Mouse (Mus musculus) stomach, embryonic 14.5 days (tissue): ENCODE data around the gene Dnah2. TPM values are rescaled to one million over a fixed set of nuclear protein-coding genes. Genes with fewer than 3 reads are reported as not detected.

Source experiments
- ATAC-seq: fragments of 200-750 bp; cut with Nextera tagmentation; 2 replicates; pipeline ENCODE4 v1.8.0; 2017; ENCODE audit warnings: low read depth, moderate TSS enrichment; ENCODE audit not compliant: insufficient number of reproducible peaks, insufficient read depth, low FRiP score
- H3K27ac ChIP-seq: fragments of 300-500 bp; sonication (generic); 2 replicates; pipeline ENCODE4 v1.5.1; 2014; ENCODE audit warnings: mild to moderate bottlenecking, low read length, moderate library complexity, mixed read lengths
- H3K27me3 ChIP-seq: fragments of 300-500 bp; sonication (generic); 2 replicates; pipeline ENCODE4 v1.6.1; 2014; ENCODE audit warnings: low read length, control low read depth, mixed read lengths; ENCODE audit not compliant: control insufficient read depth, insufficient read depth
- H3K36me3 ChIP-seq: fragments of 300-500 bp; sonication (generic); 2 replicates; pipeline ENCODE4 v1.6.1; 2014; ENCODE audit warnings: mild to moderate bottlenecking, control low read depth, low read length, moderate library complexity, mixed read lengths; ENCODE audit not compliant: control insufficient read depth, insufficient read depth
- H3K4me1 ChIP-seq: fragments of 300-500 bp; sonication (generic); 2 replicates; pipeline ENCODE4 v1.6.1; 2014; ENCODE audit warnings: low read length, control low read depth, mixed read lengths; ENCODE audit not compliant: control insufficient read depth, insufficient read depth
- H3K4me2 ChIP-seq: fragments of 300-500 bp; sonication (generic); replicated peaks from 2 replicates; pipeline ENCODE4 v1.6.1; 2014; ENCODE audit warnings: low read depth, low read length, control low read depth
- H3K4me3 ChIP-seq: fragments of 300-500 bp; sonication (generic); 2 replicates; pipeline ENCODE4 v1.5.1; 2014; ENCODE audit warnings: low read depth, low read length, control low read depth
- H3K9ac ChIP-seq: fragments of 300-500 bp; sonication (generic); replicated peaks from 2 replicates; pipeline ENCODE4 v1.6.1; 2014; ENCODE audit warnings: low read depth, mild to moderate bottlenecking, control low read depth, low read length, moderate library complexity, mixed read lengths
- H3K9me3 ChIP-seq: fragments of 300-500 bp; sonication (generic); 2 replicates; pipeline ENCODE4 v1.6.1; 2016; ENCODE audit warnings: low read depth, low read length, control low read depth; ENCODE audit not compliant: control insufficient read depth
- WGBS: fragments of 180-500 bp; shearing (Covaris S2); extraction: QIAGEN DNeasy Blood & Tissue Kit; methylation state at CpG from one replicate; pipeline ENCODE4 v1.1.7; 2014; 5-methylcytosine and 5-hydroxymethylcytosine counted together
- polyA plus RNA-seq: library from polyadenylated mRNA; unstranded; fragments of >200 nt; fragmentation: Nextera tagmentation; extraction: Ambion mirVana; gene quantifications from 2 replicates; pipeline ENCODE4 v1.2.1, GENCODE M21; 2014

Dnah2 gene
- polyA plus RNA-seq, 1 experiment from 2014 or later = 1.4 TPM

DNA sequence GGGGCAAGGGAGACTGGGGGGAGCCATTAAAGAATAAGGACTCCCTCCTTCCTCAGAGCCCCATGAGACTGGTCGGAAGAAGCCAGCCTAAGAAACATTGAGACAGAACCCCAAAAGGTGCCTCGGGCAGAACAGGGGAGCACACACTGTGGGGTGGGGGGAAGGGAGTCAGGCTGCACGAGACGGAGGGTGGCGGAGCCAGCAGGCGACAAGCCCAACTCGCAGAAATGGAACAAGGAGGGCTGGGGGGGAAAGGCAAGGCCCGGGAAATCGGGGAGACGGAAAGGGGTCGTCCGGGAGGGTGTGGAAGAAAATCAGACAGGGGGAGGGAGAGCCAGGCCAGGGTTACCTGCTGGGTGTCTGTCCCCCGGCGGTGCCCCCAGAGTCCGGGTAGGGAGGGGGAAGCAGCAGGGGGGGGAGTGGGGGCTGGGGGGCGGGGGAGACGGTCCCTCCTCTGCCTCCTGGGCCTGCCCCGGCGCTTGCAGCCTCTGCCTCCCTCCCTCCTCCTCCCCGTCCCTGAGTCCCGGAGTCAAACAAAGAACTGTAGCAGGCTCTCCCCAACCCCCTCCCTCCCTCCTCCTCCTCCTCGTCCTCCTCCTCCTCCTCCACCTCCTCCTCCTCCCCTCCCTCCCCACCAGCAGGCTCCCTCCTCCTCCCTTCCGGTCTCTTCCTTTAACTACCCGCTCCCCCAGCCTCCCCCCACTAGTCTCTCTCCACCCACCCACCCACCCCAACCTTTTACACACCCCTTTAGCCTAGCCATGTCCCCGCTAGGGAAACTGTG is 133.1 kb downstream of the Dnah2 start:
- WGBS = 1% methylated on average over 18 of the region's 25 CpGs
- ATAC-seq = no peak
- Histone ChIP-seq H3K36me3 (peaks cover 13% of the 10 kb centered on the region; the same call in 1 of the 2 replicates), H3K4me2 (peak overlapping the region; percentile 99), H3K27ac (peak overlapping the region; percentile 99), H3K4me3 (peak overlapping the region; percentile 82), H3K27me3 (no peaks in the 10 kb centered on the region), H3K9ac (peak overlapping the region; percentile 90), H3K4me1 (peaks cover 50% of the 10 kb centered on the region), H3K9me3 (no peaks in the 10 kb centered on the region)

DNA sequence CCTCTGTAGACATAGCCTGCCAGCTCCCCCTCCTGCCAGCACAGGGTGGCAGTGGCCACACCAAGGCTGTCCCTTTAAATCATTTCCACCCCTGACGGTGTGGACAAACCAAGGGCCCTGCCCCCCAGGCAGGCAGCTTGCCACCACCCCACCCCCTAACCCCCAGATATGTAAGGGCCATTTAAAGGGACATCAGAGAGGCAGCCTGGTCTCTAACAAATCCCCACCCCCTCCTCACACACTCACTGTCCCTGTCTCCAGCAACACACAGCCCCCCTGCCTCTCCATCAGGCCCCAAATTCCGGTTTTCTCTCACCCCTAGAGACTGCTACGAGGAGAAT is 133.6 kb downstream of the Dnah2 start:
- Histone ChIP-seq H3K36me3 (peaks cover 13% of the 10 kb centered on the region; the same call in 1 of the 2 replicates), H3K27me3 (no peaks in the 10 kb centered on the region), H3K9ac (peak overlapping the region; percentile 90), H3K4me3 (peak overlapping the region; percentile 82), H3K4me1 (peaks cover 45% of the 10 kb centered on the region), H3K27ac (peak overlapping the region; percentile 99), H3K4me2 (peak overlapping the region; percentile 99), H3K9me3 (no peaks in the 10 kb centered on the region)
- 1% methylated on average over 3 of the region's 3 CpGs for WGBS
- 0 out of 2 replicates have a peak, but pooled peaks have one; percentile 1 for ATAC-seq

DNA sequence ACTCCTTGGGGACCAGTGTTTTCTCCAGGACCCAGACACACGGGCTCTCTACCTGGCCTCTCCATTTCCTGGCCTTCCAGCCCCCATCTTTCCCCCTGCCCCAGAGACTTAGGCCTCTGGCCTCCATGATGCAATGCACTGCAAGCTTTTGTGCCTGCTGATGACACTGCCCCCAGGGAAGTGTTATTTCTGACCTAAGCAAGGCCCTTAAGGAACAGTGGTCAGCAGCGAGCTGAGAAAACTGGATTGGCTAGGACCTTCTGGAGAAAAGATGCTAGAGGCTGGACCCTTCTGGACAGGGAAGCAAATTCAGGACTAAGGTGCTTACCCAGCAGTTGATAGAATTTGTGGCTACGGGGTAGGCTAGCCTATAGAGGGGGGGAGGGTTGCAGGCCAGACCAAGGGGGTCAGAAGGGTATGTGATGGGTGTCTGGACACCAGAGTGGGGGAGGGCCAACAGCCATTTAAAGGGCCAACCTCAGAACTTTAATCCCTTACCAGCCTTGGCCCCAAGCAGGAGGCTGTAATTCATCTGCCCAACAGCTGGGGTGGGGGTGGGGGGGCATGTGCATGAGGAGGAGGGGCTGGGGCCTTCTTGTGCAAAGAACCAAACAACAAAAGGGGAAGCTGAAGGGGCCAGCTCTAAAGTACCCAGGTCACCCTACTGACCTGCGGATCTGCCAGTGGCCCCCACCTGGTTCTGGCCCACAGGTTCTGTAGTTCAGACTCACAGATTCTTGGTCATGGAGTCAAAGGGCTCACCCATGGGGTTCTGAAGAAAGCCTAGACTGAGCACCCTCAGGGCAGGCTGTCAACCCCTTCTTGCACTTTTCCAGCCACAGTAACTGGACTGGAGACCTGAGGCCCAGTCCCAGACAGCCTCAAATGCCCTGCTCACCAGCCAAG is 134.2 kb downstream of the Dnah2 start:
- Histone ChIP-seq H3K36me3 (peaks cover 13% of the 10 kb centered on the region; the same call in 1 of the 2 replicates), H3K27me3 (no peaks in the 10 kb centered on the region), H3K4me3 (peak overlapping the region; percentile 82), H3K9me3 (no peaks in the 10 kb centered on the region), H3K4me2 (peak overlapping the region; percentile 99), H3K27ac (peak overlapping the region; percentile 99), H3K4me1 (peaks cover 41% of the 10 kb centered on the region), H3K9ac (peak overlapping the region; percentile 90)
- ATAC-seq = no peak
- 6% methylated on average over 4 of the region's 4 CpGs for WGBS

DNA sequence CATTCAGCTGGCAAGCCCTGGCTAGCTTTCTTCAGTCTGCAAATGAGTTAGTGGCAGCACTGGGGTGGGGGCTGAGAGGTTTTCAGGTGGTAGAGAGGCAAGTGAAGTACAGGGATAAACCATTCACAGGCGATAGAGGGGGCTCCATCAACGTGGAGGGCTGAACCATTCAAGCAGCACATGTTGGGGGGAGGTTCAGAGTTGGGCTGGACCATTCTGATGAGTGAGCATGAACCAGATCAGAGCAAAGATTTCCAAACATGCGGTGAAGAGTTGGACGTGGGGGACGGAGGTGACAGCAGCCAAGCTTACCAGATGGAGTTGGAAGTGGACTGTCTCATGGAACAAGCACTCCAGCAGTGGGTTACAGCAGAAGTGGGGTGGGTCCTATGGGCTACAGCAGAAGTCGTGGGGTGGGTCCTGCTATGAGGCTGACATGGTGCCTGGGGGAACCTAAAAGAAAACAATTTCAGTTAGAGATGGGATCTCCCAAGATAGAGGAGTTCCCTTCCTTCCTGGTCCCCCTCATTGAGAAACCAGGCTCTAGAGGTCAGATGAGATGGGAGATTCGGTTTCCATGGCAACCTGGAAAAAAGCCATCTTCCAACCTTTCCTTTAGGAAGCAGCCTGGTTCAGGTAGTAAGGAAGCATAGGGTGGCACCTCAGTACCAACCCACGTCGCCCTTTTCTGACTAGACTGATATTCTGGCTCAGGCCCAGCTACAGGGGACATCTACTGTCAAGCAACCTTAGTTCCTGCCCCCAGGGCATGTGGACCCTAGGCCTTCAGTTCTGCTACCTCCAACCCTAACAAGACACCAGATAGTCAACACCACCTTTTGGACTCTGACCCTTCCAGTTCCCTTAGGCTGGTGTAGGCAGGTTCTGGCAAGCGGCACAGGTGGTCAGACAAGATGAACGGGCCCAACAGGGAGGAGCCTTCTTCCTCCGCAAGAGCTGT is 135.4 kb downstream of the Dnah2 start, which contains the start of gene Kdm6b:
TSS of gene Kdm6b (minus strand) at position 455 of the 961 bp plus-strand sequence.
- peak within 1 kb of the TSS; percentile 90; the same call in 1 of the 2 replicates for H3K9ac ChIP-seq
- 24% methylated on average over 12 of the region's 12 CpGs for WGBS
- H3K36me3 ChIP-seq = peaks cover 13% of the 10 kb centered on the region; the same call in 1 of the 2 replicates

DNA sequence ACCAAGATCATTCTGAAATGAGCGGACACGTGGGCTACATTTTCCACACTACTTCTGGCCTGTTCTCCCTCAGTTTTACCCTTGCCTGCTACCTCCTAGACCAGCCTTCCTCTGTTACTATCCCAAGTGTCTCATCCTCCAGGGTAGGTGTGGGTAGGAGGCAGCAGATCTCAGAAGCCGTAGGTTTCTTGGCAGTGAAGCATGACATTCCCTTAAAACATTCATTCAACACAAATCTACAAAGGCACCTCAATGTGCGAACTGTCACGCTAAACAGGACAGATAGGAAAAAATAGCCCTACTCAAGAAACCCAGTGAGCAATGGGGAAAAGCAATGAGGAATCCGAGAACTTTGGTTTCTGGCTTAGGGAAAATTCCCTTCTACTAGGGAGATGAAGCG is 136.4 kb downstream of the Dnah2 start:
- peaks cover 20% of the 10 kb centered on the region for H3K36me3 ChIP-seq
- H3K4me2 ChIP-seq = peak overlapping the region; percentile 99
- H3K9ac ChIP-seq = peak overlapping the region; percentile 84; the same call in 1 of the 2 replicates
- ATAC-seq = no peak
- no peaks in the 10 kb centered on the region for H3K9me3 ChIP-seq
- H3K27me3 ChIP-seq = no peaks in the 10 kb centered on the region
- H3K4me1 ChIP-seq = peaks cover 46% of the 10 kb centered on the region
- 46% methylated on average over 7 of the region's 7 CpGs for WGBS
- H3K27ac ChIP-seq = peak overlapping the region; percentile 11; the same call in 1 of the 2 replicates
- H3K4me3 ChIP-seq = no peak overlapping the region

More for the DNA sequence above, 135.4 kb downstream of the Dnah2 start, which contains the start of gene Kdm6b:
- Histone ChIP-seq H3K27ac (peak within 1 kb of the TSS; percentile 99), H3K4me3 (peak within 1 kb of the TSS; percentile 82), H3K9me3 (no peaks in the 10 kb centered on the region), H3K27me3 (no peaks in the 10 kb centered on the region), H3K4me1 (peaks cover 39% of the 10 kb centered on the region), H3K4me2 (peak within 1 kb of the TSS; percentile 99)
- no peak for ATAC-seq

DNA sequence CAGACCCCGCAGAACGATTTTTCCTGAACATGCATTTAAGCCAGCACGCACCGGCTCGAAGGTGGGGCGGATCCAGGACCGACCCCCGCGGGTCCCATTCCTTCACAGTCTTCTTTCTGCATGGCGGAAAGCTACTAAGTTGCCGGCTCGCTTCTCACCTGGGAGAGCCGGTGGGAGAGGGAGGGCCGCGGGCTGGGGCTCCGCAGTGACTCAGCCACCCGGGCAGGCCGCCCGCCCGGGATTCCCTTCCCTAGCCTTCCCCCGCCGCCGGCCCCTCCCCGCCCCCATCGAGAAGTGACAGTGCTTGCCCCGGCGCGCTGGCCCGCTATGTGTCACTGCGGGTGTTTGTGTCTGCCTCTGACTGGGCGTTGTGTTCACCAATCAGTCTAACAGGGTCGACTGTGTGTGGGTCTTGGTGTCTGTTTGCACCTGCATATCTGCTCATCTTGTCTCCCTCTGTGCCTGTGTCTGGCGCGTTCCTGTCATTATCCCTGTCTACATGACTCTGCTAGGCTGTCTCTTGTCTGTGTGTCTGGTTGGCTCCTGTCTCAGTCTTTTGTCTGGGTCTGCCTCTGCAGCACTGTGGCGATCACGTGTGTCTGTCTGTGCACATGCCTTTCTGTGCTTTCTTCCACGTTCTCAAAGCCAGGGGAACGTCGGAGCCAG is 137.2 kb downstream of the Dnah2 start:
- ATAC-seq = no peak
- peak overlapping the region; percentile 84 for H3K4me3 ChIP-seq
- H3K9me3 ChIP-seq = no peaks in the 10 kb centered on the region
- no peaks in the 10 kb centered on the region for H3K27me3 ChIP-seq
- peaks cover 29% of the 10 kb centered on the region for H3K36me3 ChIP-seq
- H3K27ac ChIP-seq = peak overlapping the region; percentile 99
- under 1% methylated on average over 39 of the region's 39 CpGs for WGBS
- H3K9ac ChIP-seq = peak overlapping the region; percentile 84
- H3K4me1 ChIP-seq = peaks cover 41% of the 10 kb centered on the region
- H3K4me2 ChIP-seq = peak overlapping the region; percentile 99

DNA sequence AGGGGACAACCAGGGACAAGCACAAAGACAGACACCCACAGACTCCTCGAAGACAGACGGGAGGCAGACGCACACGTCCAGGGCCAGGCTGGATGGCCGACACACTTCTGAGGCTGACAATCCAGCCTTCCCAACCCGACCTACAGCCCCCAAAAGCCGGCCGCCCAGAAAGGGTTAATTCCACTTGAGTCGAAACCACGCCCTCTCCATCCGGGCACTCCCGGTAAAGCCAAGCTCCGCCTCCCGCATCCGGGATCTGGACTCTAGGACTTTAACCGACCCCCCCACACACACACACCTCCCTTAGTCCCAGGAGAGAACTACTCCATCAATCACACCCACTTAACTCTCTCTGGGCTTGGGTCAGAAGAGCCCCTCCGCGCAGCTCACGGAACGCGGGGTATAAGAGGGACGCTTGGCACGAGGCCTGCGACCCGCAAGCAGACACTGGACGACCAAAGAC is 137.8 kb downstream of the Dnah2 start:
- Histone ChIP-seq H3K27ac (peak overlapping the region; percentile 99), H3K9me3 (no peaks in the 10 kb centered on the region), H3K4me1 (peaks cover 39% of the 10 kb centered on the region), H3K4me3 (peak overlapping the region; percentile 84), H3K9ac (peak overlapping the region; percentile 84), H3K27me3 (no peaks in the 10 kb centered on the region), H3K4me2 (peak overlapping the region; percentile 99), H3K36me3 (peaks cover 35% of the 10 kb centered on the region)
- peak; percentile 71 for ATAC-seq
- WGBS = under 1% methylated on average over 26 of the region's 26 CpGs
